Mouse (Mus musculus) WW6 (cell line): ENCODE measurements around the gene B020011L13Rik.
"Not testable (repeated sequence)": the region's sequence is repeated elsewhere in the genome, so short reads cannot be mapped to it uniquely, and the experiment has no call there.

Experiments
- DNase-seq: peaks from one replicate; pipeline ENCODE4 v3.0.0-alpha.2; 2013; ENCODE audit warnings: low read depth, low spot score

B020011L13Rik gene

GRCm38 (mm10) chr1:117780833-117781232, at the start of gene B020011L13Rik:
Gene B020011L13Rik, plus strand, starts transcription at chr1:117781133.
- not testable (repeated sequence) for DNase-seq

DNA sequence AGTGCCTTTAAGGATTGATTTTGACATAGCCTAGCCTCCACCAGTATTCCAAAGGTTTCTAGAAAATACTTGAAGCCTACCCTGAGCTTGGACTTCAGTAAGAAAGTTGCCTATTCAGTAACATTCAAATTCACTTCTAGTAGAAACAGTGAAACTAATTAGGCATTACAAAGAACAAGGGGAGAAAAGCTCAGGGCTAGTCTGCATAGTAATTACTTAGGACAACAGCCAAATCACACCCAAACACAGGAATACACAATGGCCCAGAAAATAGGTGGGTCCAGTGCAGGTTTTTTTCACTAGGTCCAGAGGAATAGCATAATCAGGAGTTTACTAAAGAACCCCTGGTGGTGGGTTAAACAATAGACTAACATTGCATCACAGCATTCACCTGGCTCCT, 35.3 kb downstream of the B020011L13Rik start:
- DNase-seq, result not testable (repeated sequence)

GRCm38 (mm10) chr1:117829781-117830180, 48.8 kb downstream of the B020011L13Rik start, which contains the start of gene Gm28360:
Gene Gm28360, plus strand, starts transcription at chr1:117830081.
- DNase-seq, result not testable (repeated sequence)

- DNase-seq, result not testable (repeated sequence)
Observed at GRCm38 (mm10) chr1:117851718-117852117, 70.8 kb downstream of the B020011L13Rik start.
